Mouse (Mus musculus) MEL (cell line): ENCODE measurements at regions not wholly inside any gene's neighbourhood (a gene's known extent, or its start where the extent isn't known, plus 50 kb on each side); places are given as distances from the start of the nearest gene placed in this dataset.

Experiments
- DNase-seq: peaks from one replicate; pipeline ENCODE4 v3.0.0; 2011; ENCODE audit warnings: low read depth, low spot score
- H3K27ac ChIP-seq: 2 replicates; pipeline ENCODE4 v1.5.1; 2012; ENCODE audit warnings: low read depth, mild to moderate bottlenecking, control low read depth, low read length, moderate library complexity; ENCODE audit not compliant: control insufficient read depth
- H3K27me3 ChIP-seq, 2 experiments: fragments of 150-350 bp in 1 of 2; sonication (generic) in 1 of 2; 2 replicates each; pipeline ENCODE4 v1.6.1; 2012; ENCODE audit warnings: low read length in 2 of 2, mild to moderate bottlenecking in 2 of 2, improper control_type of control experiment in 1 of 2, moderate library complexity in 1 of 2; ENCODE audit not compliant: insufficient read depth in 2 of 2, control insufficient read depth in 1 of 2
- H3K36me3 ChIP-seq, 2 experiments: 2 replicates each; pipeline ENCODE4 v1.6.1; 2012 to 2014; ENCODE audit warnings: low read length in 2 of 2, improper control_type of control experiment in 1 of 2, inconsistent platforms in 1 of 2, mild to moderate bottlenecking in 1 of 2; ENCODE audit not compliant: insufficient read depth in 2 of 2, control insufficient read depth in 1 of 2
- H3K4me1 ChIP-seq, 2 experiments: fragments of 150-350 bp in 1 of 2; sonication (generic) in 1 of 2; 2 replicates each; pipeline ENCODE4 v1.6.1; 2012; ENCODE audit warnings: low read length in 2 of 2, improper control_type of control experiment in 1 of 2, mild to moderate bottlenecking in 1 of 2; ENCODE audit not compliant: insufficient read depth in 2 of 2, control insufficient read depth in 1 of 2
- H3K4me3 ChIP-seq, 2 experiments: fragments of 150-350 bp in 1 of 2; sonication (generic) in 1 of 2; 2 replicates each; pipeline ENCODE4 v1.5.1; 2012; ENCODE audit warnings: low read depth in 2 of 2, low read length in 2 of 2, mild to moderate bottlenecking in 2 of 2, moderate library complexity in 2 of 2, control low read depth in 1 of 2, improper control_type of control experiment in 1 of 2; ENCODE audit not compliant: control insufficient read depth in 1 of 2, insufficient read depth in 1 of 2
- H3K79me2 ChIP-seq: 2 replicates; pipeline ENCODE4 v1.6.1; 2012; ENCODE audit warnings: mild to moderate bottlenecking, low read length, moderate library complexity; ENCODE audit not compliant: control insufficient read depth, poor library complexity, insufficient read depth
- H3K9ac ChIP-seq: 2 replicates; pipeline ENCODE4 v1.6.1; 2012; ENCODE audit warnings: low read depth, mild to moderate bottlenecking, control low read depth, low read length, moderate library complexity; ENCODE audit not compliant: control insufficient read depth, poor library complexity, severe bottlenecking
- H3K9me3 ChIP-seq: fragments of 150-350 bp; sonication (generic); replicated peaks from 2 replicates; pipeline ENCODE4 v1.6.1; 2012; ENCODE audit warnings: mild to moderate bottlenecking, low read length, improper control_type of control experiment, moderate library complexity; ENCODE audit not compliant: insufficient read depth
- E2F4 ChIP-seq: IDR thresholded peaks from 2 replicates; pipeline ENCODE4 v1.6.1; 2011; ENCODE audit warnings: low read depth, low read length, improper control_type of control experiment, borderline replicate concordance
- ELF1 ChIP-seq: IDR thresholded peaks from 2 replicates; pipeline ENCODE4 v1.6.1; 2014; ENCODE audit warnings: low read depth, mild to moderate bottlenecking, inconsistent platforms, low read length, improper control_type of control experiment, moderate library complexity
- EP300 ChIP-seq, 2 experiments: IDR thresholded peaks; 2 replicates each; pipeline ENCODE4 v1.6.1; 2011; ENCODE audit warnings: improper control_type of control experiment in 2 of 2, low read length in 2 of 2, low read depth in 1 of 2, mild to moderate bottlenecking in 1 of 2
- ETS1 ChIP-seq: IDR thresholded peaks from 2 replicates; pipeline ENCODE4 v1.6.1; 2012; ENCODE audit warnings: low read depth, mild to moderate bottlenecking, inconsistent platforms, low read length, improper control_type of control experiment, moderate library complexity
- GABPA ChIP-seq: IDR thresholded peaks from 2 replicates; pipeline ENCODE4 v1.6.1; 2012; ENCODE audit warnings: low read depth, mild to moderate bottlenecking, inconsistent platforms, low read length, improper control_type of control experiment, moderate library complexity
- GATA1 ChIP-seq: IDR thresholded peaks from 2 replicates; pipeline ENCODE4 v1.6.1; 2011; ENCODE audit warnings: low read depth, low read length, improper control_type of control experiment
- JUND ChIP-seq: IDR thresholded peaks from 2 replicates; pipeline ENCODE4 v1.6.1; 2011; ENCODE audit warnings: low read depth, mild to moderate bottlenecking, improper control_type of control experiment, low read length
- KAT2A ChIP-seq: conservative IDR thresholded peaks from 2 replicates; pipeline ENCODE4 v1.6.1; 2012; ENCODE audit warnings: low read depth, low read length, improper control_type of control experiment, inconsistent platforms
- MAFK ChIP-seq: IDR thresholded peaks from 2 replicates; pipeline ENCODE4 v1.6.1; 2011; ENCODE audit warnings: low read depth, mild to moderate bottlenecking, low read length, improper control_type of control experiment, borderline replicate concordance
- MAZ ChIP-seq: IDR thresholded peaks from 2 replicates; pipeline ENCODE4 v1.6.1; 2012; ENCODE audit warnings: low read depth, mild to moderate bottlenecking, inconsistent platforms, low read length, improper control_type of control experiment
- MEF2A ChIP-seq: IDR thresholded peaks from 2 replicates; pipeline ENCODE4 v1.6.1; 2014; ENCODE audit warnings: low read depth, mild to moderate bottlenecking, inconsistent platforms, low read length, improper control_type of control experiment; ENCODE audit not compliant: poor library complexity, insufficient replicate concordance, severe bottlenecking; ENCODE audit errors: extremely low read depth
- MXI1 ChIP-seq: IDR thresholded peaks from 2 replicates; pipeline ENCODE4 v1.6.1; 2011; ENCODE audit warnings: mild to moderate bottlenecking, low read depth, low read length, improper control_type of control experiment
- MYB ChIP-seq: IDR thresholded peaks from 2 replicates; pipeline ENCODE4 v1.6.1; 2011; ENCODE audit warnings: mild to moderate bottlenecking, low read depth, low read length, improper control_type of control experiment
- NRF1 ChIP-seq: IDR thresholded peaks from 2 replicates; pipeline ENCODE4 v1.6.1; 2014; ENCODE audit warnings: low read depth, mild to moderate bottlenecking, inconsistent platforms, low read length, improper control_type of control experiment, moderate library complexity; ENCODE audit not compliant: poor library complexity, insufficient read depth, severe bottlenecking
- POLR2A ChIP-seq, 2 experiments: IDR thresholded peaks; 2 replicates each; pipeline ENCODE4 v1.6.1; 2011 to 2012; ENCODE audit warnings: low read length in 2 of 2, mild to moderate bottlenecking in 2 of 2, control low read depth in 1 of 2, improper control_type of control experiment in 1 of 2, low read depth in 1 of 2, moderate library complexity in 1 of 2; ENCODE audit not compliant: control insufficient read depth in 1 of 2, insufficient read depth in 1 of 2, poor library complexity in 1 of 2
- SIN3A ChIP-seq: IDR thresholded peaks from 2 replicates; pipeline ENCODE4 v1.6.1; 2012; ENCODE audit warnings: low read length, improper control_type of control experiment, inconsistent platforms
- SMC3 ChIP-seq: IDR thresholded peaks from 2 replicates; pipeline ENCODE4 v1.6.1; 2011; ENCODE audit warnings: low read depth, low read length, improper control_type of control experiment
- TAL1 ChIP-seq: IDR thresholded peaks from 2 replicates; pipeline ENCODE4 v1.6.1; 2012; ENCODE audit warnings: mild to moderate bottlenecking, inconsistent platforms, low read length, moderate library complexity, mixed read lengths
- TBP ChIP-seq: IDR thresholded peaks from 2 replicates; pipeline ENCODE4 v1.8.0; 2011; ENCODE audit warnings: low read depth, low read length, improper control_type of control experiment
- TCF12 ChIP-seq: IDR thresholded peaks from 2 replicates; pipeline ENCODE4 v1.6.1; 2014; ENCODE audit warnings: low read depth, mild to moderate bottlenecking, inconsistent platforms, low read length, improper control_type of control experiment, moderate library complexity
- USF1 ChIP-seq: IDR thresholded peaks from 2 replicates; pipeline ENCODE4 v1.6.1; 2014; ENCODE audit warnings: low read depth, mild to moderate bottlenecking, inconsistent platforms, low read length, improper control_type of control experiment, moderate library complexity
- USF2 ChIP-seq, 2 experiments: IDR thresholded peaks; 2 replicates each; pipeline ENCODE4 v1.6.1; 2011 to 2012; ENCODE audit warnings: improper control_type of control experiment in 2 of 2, low read length in 2 of 2, borderline replicate concordance in 1 of 2, inconsistent platforms in 1 of 2, low read depth in 1 of 2, mild to moderate bottlenecking in 1 of 2; ENCODE audit not compliant: insufficient read depth in 1 of 2

GRCm38 (mm10) chr1:61190921-61191320 lies 213.2 kb downstream of the Icos start:
- TF ChIP-seq SIN3A (no peak), TBP (no peak), E2F4 (no peak), ELF1 (no peak)
- Histone ChIP-seq H3K27me3 (no peaks in the 10 kb centered on the region), H3K79me2 (no peaks in the 10 kb centered on the region), H3K4me1 (no peaks in the 10 kb centered on the region), H3K9ac (no peak overlapping the region), H3K4me3 (no peak overlapping the region), H3K36me3 (no peaks in the 10 kb centered on the region), H3K27ac (no peak overlapping the region), H3K9me3 (no peaks in the 10 kb centered on the region)
- DNase-seq = no peak

GRCm38 (mm10) chr1:61198549-61199062 lies 220.9 kb downstream of the Icos start:
- DNase-seq = no peak
- Histone ChIP-seq H3K4me3 (no peak overlapping the region), H3K79me2 (no peaks in the 10 kb centered on the region), H3K27ac (no peak overlapping the region), H3K9ac (no peak overlapping the region), H3K4me1 (no peaks in the 10 kb centered on the region), H3K9me3 (no peaks in the 10 kb centered on the region), H3K27me3 (no peaks in the 10 kb centered on the region), H3K36me3 (no peaks in the 10 kb centered on the region)
- TF ChIP-seq TBP (no peak), GATA1 (no peak), ELF1 (no peak), MEF2A (no peak), USF1 (no peak), KAT2A (no peak), JUND (no peak)

GRCm38 (mm10) chr1:61201006-61201405 lies 223.3 kb downstream of the Icos start:
- H3K36me3 ChIP-seq = no peaks in the 10 kb centered on the region
- H3K79me2 ChIP-seq = no peaks in the 10 kb centered on the region
- H3K4me1 ChIP-seq = no peaks in the 10 kb centered on the region
- H3K27me3 ChIP-seq = no peaks in the 10 kb centered on the region
- H3K9ac ChIP-seq = no peak overlapping the region
- H3K4me3 ChIP-seq = no peak overlapping the region
- no peak for DNase-seq
- TF ChIP-seq TAL1 = no peak
- no peak for TF ChIP-seq MAZ
- TF ChIP-seq ETS1 = no peak
- TF ChIP-seq NRF1 = no peak
- no peak for TF ChIP-seq GABPA
- TF ChIP-seq POLR2A (IDR thresholded peaks at IDR 0.05; ENCODE audit: control insufficient read depth in 1 of 2, insufficient read depth in 1 of 2, low read depth in 1 of 2, low read length in 2 of 2, poor library complexity in 1 of 2) = no peak
- no peak for TF ChIP-seq TCF12
- no peak for TF ChIP-seq EP300 (IDR thresholded peaks at IDR 0.05; ENCODE audit: low read depth in 1 of 2, low read length in 2 of 2)
- TF ChIP-seq MAFK = no peak
- no peak for TF ChIP-seq E2F4
- TF ChIP-seq MXI1 = no peak
- TF ChIP-seq USF2 (IDR thresholded peaks at IDR 0.05; ENCODE audit: borderline replicate concordance in 1 of 2, insufficient read depth in 1 of 2, low read depth in 1 of 2, low read length in 2 of 2) = no peak
- no peak for TF ChIP-seq ELF1
- no peak for TF ChIP-seq MYB
- TF ChIP-seq SMC3 = no peak
- H3K9me3 ChIP-seq = no peaks in the 10 kb centered on the region
- H3K27ac ChIP-seq = no peak overlapping the region
